Mouse (Mus musculus) lung, postnatal 25 days (tissue): ENCODE measurements around the gene Smyd1.
"Not testable (repeated sequence)": the region's sequence is repeated elsewhere in the genome, so short reads cannot be mapped to it uniquely, and the experiment has no call there.

Experiments
- DNase-seq: peaks from one replicate; pipeline ENCODE4 v3.0.0; 2022; ENCODE audit warnings: low spot score

Gene Smyd1

DNA sequence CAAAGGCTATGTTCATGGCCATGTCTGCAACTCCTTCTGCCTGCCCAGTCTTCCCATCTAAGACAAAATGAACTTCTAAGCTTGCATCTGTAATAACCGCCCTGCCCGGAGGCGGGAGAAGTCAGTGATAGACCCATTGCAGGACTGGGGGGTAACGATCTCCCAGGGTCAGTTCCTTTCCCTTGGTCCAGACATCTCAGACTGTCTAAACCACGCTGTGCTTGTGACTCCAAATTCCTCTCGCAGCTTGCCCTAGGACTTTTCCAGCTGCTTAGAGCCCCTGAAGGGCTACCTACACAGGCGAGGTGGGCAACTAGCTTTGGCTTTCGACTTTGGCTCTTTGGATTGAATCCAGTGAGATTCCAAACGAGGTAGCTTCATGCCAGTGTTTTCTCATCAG, 2.8 kb upstream of the Smyd1 start:
- no peak for DNase-seq

- DNase-seq, result no peak
These were observed 473 bp upstream of the Smyd1 start, which contains the start of gene Cd8b1 for GRCm38 (mm10) chr6:71322491-71322921. TSS of gene Cd8b1 (plus strand) at chr6:71322788.

DNA sequence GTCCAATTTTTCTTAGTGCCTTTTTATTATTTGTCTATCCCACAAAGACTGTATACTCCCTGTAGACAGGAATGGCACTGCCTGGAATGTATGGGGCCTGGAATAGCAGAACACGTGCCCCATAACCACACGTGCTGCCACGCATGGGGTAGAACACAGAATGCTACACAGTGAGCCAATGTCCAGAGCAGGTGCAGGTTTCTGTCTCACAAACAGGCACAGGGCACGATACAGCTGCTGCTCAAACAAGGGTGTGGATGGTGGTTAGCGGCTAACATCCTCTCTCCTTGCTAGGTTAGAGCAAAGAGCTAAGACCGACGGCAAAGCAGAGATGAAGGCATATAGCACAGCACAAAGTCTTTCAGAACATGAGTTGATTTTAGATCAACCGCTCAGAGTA, 14.5 kb downstream of the Smyd1 start:
- DNase-seq, result no peak

DNA sequence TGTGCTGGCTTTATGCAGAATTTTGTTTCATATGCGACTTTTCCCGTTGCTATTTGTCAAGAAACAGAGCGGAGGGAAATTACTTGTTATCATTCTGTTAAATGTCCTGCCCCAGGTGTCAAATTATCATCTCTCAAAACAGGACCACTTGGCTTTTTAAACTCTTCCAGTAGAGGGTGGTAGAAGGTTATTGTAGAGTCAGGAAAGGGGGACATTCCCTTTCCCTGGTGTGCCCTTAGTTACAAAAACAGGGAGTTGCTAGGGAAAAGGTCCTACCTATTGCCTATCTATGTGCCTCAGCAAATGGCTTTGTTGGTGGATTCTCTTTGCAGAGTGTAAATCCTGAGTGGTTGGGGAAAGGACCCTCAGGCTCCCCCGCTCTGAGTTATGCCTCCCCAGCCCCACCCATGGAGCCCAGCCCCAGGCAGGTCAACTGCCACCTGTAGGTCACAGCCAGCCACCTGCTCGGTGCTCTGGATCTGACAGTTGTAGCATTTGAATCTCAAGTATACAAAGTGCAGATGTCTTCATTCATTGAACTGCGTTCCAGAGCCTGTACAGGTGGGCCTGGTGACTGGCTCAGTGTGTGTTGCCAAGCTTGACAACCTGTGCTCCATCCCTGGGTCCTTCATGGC, 19.8 kb downstream of the Smyd1 start:
- no peak for DNase-seq

- DNase-seq, result no peak
These were observed 23.3 kb downstream of the Smyd1 start for GRCm38 (mm10) chr6:71298751-71299150.

DNA sequence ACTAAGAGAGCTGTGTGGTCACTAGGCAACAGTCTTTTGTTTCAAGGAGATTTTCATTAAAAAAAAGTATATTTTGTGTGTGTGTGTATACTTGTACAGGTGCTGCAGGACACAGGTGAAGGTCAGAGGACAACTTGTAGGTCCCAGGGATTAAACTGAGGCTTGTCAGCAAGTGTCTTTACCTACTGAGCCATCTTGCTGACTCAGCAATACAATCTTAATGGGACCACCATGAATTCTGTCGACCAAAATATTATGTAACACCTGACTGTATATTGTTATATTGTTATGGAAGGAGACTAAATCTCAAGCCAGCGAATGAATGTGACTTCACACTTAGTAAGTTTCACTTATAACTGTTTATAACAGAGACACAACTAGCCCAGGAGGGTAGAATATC, 24.0 kb downstream of the Smyd1 start:
- DNase-seq, result no peak

DNA sequence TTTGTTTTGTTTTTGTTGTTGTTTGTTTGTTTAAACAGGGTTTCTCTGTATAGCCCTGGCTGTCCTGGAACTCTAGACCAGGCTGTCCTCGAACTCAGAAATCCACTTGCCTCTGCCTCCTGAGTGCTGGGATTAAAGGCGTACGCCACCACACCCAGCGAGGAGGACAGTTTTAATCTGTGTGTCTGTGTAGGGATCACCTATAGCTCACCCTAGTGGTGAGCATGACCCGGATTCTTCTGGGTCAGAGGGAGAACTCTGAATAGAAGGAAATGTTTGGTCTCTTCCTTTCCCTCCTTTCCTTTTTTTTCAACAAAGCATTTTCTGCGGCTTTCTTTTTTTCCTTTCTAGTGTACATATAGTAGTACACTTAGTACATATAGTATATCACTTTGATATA, 26.7 kb downstream of the Smyd1 start:
- no peak for DNase-seq

- DNase-seq, result no peak
These were observed 28.5 kb downstream of the Smyd1 start for GRCm38 (mm10) chr6:71293509-71293908.

DNA sequence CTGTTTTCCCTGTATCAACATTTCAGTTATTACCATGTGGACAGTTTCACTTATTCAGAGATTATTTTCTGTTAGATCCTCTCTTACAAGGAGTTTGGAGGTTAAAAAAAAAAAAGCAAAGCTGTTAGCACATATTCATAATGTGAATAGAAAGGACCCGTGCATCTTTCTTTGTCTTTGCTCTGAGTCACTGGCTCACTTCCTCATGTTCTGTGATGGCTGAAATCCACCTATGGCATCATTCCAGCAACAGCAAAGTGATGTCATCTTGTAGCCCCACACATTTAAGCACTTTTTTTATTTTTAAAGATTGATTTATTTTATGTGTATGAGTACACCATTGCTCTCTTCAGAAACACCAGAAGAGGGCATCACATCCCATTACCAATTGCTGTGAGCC, 42.6 kb downstream of the Smyd1 start:
- no peak for DNase-seq

GRCm38 (mm10) chr6:71274621-71275020, 47.4 kb downstream of the Smyd1 start:
- no peak for DNase-seq

DNA sequence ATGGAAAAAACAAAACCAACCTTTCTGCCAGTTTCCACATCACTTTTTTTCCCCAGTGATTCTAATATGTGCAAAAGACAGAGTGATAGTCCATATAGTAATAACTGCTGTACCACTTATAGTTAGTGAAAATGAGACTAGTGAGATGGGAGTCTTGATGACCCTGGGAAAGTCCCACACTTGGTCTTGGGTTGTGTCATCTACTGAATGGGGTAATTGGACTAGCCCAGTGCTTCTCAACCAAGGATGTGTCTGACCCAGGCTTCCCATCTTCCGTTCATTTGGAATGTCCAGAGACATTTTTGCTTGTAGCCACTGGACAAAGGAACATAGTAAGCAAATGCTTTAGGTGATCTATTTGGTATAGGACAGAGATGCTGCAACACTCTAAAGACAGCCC, 48.3 kb downstream of the Smyd1 start:
- DNase-seq, result no peak

- DNase-seq, result no peak
These were observed 49.7 kb downstream of the Smyd1 start for GRCm38 (mm10) chr6:71272316-71272741.

- peak; percentile 97 for DNase-seq
These were observed 50.4 kb downstream of the Smyd1 start, which contains the start of gene Krcc1 for GRCm38 (mm10) chr6:71271389-71272315. TSS of gene Krcc1 (plus strand) at chr6:71271677.

- DNase-seq, result no peak
These were observed 51.0 kb downstream of the Smyd1 start for GRCm38 (mm10) chr6:71271057-71271388.

- peak; percentile 32 for DNase-seq
These were observed 51.6 kb downstream of the Smyd1 start for GRCm38 (mm10) chr6:71270301-71271056.

GRCm38 (mm10) chr6:71269686-71270050, 52.4 kb downstream of the Smyd1 start:
- DNase-seq, result not testable (repeated sequence)

DNA sequence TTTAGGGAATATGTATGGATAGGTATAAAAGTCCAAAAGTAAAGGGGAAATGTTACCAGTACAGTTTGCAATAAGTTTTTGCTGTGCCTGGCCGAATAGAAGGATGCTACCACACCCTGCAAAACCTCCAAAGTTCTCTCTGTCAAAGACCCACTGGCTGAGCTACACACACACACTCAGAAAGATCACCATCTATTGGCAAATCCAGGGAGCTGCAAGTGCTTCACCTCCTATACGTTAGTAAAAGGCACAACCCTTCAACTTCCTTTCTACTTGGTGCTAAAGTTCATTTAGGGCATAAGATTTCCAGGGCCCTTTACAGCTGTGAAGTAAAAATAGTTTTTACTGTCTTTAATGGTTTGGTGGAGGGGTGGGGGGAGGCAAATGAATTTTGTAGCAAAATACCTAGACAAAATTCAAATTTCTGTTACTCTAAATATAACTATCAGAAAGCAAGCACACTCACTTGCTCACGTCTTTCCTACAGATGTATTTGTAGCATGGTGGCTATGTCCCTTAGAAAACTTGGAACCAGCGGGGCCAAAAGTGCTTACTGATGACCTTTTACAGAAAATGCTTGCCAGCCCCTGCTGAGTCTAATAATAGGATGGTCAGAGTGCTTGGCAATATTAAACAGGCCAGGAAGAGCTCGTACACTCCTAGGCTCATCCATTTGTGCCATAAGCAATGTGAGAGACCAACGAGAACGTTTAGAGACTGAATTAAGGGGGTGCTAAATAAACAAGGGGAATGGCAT, 52.9 kb downstream of the Smyd1 start:
- DNase-seq, result peak; percentile 14

- not testable (repeated sequence) for DNase-seq
These were observed 54.4 kb downstream of the Smyd1 start for GRCm38 (mm10) chr6:71267603-71268002.

DNA sequence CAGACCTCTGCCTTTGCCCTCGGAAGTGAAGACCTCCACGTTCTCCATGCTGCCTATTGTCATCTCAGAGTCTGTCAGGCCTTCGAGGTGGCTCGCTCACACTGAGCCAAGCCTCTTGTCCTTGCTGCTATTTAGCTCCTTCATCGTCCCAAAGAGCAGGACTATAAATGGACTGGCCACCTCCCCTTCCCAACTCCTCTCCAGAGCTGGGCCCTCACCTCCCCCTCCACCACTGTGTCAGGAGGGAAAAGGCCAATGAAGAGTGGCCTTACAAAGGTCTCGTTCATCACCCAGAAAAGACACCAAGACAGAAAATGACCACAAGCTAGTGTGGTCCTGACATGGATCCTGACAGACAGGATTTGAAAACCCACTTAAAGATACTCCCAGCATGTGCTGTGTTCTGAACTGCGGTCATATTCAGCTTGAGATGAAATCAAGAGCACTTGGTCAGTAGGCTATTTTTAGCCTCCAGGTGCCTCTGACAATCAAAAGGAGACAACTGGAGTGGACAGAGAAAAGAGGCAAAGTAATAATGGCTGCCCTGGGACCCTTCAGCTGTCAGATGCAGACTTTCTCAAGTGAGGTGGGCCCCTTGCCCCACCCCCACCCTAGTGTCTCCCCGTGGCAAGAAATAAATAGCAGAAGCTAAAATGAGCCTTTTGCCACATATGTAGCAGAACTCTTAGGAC, 59.7 kb downstream of the Smyd1 start:
- no peak for DNase-seq

GRCm38 (mm10) chr6:71261060-71261459, 61.0 kb downstream of the Smyd1 start:
- DNase-seq, result no peak

DNA sequence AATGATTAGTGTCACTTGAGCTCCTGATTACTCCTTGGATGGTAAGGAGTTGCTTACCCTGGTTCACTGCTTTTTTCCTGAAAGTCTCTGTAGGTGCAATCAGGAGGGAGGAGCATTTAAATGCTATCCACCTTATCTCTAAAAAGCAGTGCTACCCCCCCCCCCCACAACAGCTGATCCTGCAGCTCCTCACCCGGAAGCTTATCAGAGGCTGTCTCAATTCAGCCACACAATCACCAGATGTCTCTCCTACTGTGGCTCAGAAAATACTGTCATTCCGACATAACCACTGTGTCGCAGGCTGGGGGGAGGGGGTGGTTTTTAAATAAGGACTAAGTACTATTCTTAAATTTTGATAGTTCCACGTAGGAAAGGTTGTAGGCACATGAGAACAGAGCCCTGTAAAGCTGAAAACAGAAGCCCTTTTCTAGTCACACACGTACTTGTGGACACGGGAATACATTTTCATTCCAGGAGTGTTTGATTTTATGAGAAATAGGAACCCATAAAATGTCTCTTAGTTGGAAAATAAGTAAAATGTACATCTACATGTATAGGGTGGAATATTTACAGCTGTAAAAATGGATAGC, 61.9 kb downstream of the Smyd1 start:
- DNase-seq, result no peak
